Mouse (Mus musculus) NIH3T3 (cell line): ENCODE results near the gene Hist1h2ac.

Source experiments
- DNase-seq: peaks from one replicate; pipeline ENCODE4 v3.0.0-alpha.2; 2012; ENCODE audit warnings: low read depth

Hist1h2ac gene

GRCm38 (mm10) chr13:23699767-23700166 lies 16.0 kb upstream of the Hist1h2ac start:
- DNase-seq, result no peak

DNA sequence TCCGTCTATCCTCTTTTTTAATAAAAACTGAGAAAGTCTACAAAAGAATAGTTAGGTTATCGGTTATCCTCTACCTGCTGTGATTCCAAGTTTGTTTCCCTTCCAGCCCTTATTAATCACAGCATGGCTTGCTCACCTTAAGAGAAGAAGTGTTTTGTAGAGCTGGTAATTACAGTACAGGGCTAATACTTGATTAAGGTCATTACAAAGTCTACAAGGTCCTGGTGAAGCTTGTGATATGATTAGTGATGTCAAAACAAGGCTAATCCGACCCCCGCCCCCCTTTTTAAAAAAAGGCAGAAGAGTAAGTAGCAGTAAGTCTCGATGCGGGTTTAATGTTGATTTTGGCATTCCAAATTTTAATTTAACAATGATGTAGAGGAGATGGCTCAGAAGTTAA lies 15.2 kb upstream of the Hist1h2ac start:
- DNase-seq, result no peak

DNA sequence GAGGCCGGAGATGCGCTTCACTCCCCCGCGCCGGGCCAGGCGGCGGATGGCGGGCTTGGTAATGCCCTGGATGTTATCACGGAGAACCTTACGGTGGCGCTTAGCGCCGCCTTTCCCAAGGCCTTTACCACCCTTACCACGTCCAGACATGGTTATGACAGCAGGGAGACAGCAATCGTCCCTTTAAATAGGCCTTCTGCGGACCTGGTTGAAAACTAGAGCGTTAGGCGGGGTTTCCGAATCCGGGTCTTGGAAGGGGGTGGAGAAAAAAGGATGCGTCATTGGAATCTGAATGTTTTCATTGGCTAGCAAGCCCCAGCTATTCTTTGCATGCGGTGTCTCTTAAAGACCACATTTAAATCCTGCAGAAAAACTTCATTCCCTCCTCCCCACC lies 14.5 kb upstream of the Hist1h2ac start, which contains the start of gene Hist1h4c:
Hist1h4c (minus strand) TSS at position 155 of the 394 bp plus-strand sequence.
- peak; percentile 97 for DNase-seq

DNA sequence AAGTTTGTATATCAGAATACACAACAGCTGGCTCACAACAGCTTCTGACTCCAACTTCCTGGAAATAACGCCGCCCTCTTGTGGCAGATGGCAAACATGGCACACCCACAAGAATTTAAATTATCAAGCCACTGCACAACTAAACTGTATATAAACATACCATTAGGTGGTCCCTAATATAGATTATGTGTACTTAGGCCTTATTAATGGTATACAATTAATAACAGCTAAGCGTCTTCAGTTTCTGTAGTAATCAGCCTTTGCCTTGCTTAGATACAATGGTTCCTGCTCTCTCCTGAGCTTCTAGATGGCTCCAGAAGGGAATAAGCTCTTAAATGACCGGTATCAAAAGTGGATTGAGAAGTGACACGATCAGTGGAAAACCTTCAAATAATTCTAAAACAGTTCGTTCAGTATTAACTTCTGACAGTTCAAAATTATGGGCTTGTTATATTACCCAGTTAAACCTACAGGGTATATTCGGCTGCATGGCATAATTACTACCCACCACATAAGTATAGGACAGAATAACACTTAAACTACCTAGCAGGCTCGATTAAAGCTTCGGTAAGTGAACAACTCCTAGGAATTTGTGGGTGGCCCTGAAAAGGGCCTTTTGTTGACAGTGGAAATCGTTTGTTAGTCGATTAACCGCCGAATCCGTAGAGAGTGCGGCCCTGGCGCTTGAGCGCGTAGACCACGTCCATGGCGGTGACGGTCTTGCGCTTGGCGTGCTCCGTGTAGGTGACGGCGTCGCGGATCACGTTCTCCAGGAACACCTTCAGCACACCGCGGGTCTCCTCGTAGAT lies 13.9 kb upstream of the Hist1h2ac start:
- DNase-seq, result peak; percentile 83

GRCm38 (mm10) chr13:23696061-23696474 lies 12.3 kb upstream of the Hist1h2ac start:
- no peak for DNase-seq

- DNase-seq, result no peak
Observed at GRCm38 (mm10) chr13:23695514-23695913, 11.8 kb upstream of the Hist1h2ac start, which contains the start of gene Hist1h1t. Gene Hist1h1t (plus strand): TSS chr13:23695814.

DNA sequence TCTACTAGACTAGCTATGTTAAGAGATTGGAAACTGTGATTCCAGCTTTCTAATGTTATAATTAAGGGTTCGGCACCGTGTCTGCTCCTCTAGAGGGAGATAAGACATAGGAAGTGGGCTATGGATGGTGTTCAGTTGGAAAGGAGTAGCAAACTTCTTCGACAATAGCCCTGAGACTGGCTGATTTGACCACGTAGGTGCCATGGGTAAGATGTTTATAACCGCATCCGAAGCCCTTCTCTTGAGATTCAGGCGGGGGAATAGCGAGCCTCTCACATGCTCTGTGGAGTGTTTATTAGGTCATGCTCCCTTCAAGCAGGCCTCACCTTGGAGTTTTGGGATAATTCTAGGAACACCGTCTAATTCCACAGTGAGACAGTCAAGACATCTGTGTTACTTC lies 11.2 kb upstream of the Hist1h2ac start:
- DNase-seq, result no peak

DNA sequence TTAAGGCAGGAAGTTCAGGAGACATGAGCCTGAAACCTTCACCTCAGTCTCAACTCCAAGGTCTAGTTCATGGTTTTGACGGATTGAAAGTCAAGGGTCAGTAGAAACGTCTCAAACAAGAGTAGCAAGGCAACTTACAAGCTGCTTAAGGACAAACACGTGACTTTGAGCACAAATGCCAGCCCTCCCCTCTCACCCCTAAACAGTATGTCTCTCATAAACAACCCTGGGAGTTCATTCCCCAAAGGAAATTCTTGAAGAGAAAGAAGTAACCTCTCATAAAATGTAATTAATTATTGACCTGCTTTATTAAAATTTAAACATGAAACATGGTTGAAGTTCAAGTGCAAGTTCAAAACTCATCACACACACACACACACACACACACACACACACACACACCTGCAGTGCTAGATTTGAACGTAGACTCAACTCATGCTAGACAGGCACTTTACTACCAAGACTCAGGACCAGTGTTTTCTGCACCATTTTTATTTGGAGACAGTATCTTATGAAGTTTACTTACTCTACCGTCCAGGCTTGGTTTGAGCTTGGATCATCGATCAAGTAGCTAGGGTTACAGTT lies 10.2 kb upstream of the Hist1h2ac start:
- no peak for DNase-seq

- DNase-seq, result no peak
Observed at GRCm38 (mm10) chr13:23689459-23689858, 5.7 kb upstream of the Hist1h2ac start.

GRCm38 (mm10) chr13:23688956-23689355 lies 5.2 kb upstream of the Hist1h2ac start:
- no peak for DNase-seq

DNA sequence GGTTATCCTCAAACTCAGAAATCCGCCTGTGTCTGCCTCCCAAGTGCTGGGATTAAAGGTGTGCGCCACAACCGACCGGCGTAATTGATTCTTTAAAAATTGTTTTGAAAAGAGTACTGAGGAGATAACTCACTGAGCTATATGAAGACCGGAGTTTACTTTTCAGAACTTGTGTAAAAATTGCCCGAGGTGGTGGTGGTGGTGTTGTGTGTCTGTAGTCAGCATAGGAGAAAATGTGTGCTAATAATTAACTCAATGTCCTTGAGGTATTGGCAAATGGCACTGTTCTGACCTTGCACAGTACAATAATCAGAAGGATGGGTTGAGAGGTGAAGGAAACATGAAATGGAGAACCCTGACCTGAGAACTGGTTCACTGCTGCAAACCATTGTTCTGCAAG lies 4.2 kb upstream of the Hist1h2ac start:
- DNase-seq, result no peak

- no peak for DNase-seq
Observed at GRCm38 (mm10) chr13:23687181-23687580, 3.4 kb upstream of the Hist1h2ac start.

GRCm38 (mm10) chr13:23685966-23686365 lies 2.2 kb upstream of the Hist1h2ac start:
- no peak for DNase-seq

DNA sequence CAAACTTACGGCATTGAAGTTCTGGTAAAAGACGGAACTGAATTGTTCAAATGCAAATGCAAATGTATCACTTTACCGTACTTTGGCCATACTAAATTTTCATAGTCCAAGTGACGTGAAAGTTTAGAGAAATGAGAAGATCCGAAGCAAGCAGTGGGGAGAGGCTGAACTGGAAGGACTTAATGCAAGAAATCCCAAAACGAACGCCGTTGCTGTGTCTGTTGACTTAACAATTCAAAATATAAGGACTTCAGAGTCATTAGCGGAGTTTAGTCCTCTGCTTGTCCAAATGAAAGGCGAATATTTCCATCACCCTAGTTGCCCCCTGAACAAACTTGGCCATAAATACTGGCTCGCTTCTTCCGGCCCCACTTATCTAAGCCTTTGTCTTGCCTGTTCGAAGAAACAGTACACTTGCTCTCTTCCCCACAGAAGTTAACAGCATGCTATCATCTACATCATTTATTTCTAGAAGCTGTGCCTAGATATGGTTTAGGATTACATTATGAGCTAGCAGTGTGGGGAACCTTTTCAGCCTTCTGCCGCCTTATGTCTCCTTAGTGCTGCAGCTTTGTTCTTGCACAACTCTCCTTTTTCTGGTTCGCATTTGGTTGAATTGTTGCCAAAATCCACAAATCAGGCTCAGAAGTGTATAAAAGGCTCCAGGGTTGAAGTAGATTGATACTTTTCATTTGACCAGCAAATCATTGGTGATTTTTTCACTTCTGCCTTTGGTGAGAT lies 1.5 kb upstream of the Hist1h2ac start:
- DNase-seq, result peak; percentile 70

DNA sequence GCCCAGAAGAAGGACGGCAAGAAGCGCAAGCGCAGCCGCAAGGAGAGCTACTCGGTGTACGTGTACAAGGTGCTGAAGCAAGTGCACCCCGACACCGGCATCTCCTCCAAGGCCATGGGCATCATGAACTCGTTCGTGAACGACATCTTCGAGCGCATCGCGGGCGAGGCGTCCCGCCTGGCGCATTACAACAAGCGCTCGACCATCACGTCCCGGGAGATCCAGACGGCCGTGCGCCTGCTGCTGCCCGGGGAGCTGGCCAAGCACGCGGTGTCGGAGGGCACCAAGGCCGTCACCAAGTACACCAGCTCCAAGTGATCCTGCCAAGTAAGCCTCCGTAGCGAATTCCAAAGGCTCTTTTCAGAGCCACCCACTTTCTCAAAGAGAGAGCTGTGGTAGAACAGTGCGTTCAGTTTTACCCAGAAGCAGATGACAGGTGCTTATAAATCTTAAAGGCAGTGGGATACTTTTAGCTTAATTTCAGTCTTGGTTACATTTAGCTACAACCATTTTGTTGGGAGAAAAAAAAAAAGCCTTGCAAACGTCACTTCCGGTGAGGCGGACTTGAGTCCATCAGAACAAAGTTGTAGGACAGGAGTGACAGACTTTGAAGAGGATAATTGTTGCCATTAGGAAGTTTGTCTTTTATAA lies 672 bp upstream of the Hist1h2ac start:
- peak; percentile 80 for DNase-seq

- peak; percentile 17 for DNase-seq
Observed at GRCm38 (mm10) chr13:23682947-23683754, 597 bp downstream of the Hist1h2ac start.

GRCm38 (mm10) chr13:23682623-23682946 lies 1.2 kb downstream of the Hist1h2ac start:
- DNase-seq, result no peak

DNA sequence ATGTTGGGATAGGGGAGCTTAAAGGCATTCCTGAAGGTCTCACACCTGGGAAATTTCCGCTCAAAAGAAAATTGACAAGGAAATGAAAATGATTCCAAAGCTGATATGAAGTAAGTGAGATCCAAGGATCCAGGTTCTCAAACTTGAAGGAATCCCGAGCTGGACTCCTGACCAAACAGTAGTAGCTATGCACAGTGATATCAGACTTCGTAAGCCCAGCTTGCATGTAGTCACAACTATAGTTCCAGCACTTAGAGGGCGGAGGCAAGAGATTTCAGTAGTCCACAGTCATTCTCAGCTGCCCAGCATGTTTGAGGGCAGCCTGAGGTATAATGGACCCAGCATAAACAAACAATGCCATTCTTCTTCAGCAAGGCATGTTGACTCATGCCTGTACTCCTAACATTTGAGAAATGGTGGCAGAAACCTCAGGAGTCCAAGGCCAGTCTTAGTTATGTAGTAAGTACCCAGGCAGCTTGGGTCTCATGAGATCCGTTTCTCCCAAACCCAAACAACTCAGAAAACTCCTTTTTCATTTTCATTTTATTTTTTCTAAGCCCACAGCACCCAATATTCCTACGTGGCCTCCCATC lies 1.7 kb downstream of the Hist1h2ac start:
- DNase-seq, result peak; percentile 23

DNA sequence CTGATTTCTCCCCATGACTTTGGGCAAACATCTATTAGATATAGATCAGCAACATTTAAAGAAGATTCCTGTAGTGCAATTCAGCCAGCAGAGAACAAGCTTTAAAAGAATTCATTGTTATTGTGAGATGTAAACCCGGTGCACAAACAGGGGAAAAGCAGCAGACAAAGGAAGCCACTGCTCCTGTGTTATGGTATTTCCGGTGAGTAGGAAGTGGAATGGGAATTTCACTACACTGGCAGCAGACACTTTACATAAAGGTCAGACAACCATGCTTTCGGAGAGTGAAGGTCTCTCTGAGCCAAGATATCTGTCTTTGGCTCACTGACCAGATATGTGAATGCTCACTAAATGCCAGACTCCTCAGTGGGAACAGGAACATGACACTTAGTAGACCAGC lies 21.2 kb downstream of the Hist1h2ac start:
- no peak for DNase-seq

DNA sequence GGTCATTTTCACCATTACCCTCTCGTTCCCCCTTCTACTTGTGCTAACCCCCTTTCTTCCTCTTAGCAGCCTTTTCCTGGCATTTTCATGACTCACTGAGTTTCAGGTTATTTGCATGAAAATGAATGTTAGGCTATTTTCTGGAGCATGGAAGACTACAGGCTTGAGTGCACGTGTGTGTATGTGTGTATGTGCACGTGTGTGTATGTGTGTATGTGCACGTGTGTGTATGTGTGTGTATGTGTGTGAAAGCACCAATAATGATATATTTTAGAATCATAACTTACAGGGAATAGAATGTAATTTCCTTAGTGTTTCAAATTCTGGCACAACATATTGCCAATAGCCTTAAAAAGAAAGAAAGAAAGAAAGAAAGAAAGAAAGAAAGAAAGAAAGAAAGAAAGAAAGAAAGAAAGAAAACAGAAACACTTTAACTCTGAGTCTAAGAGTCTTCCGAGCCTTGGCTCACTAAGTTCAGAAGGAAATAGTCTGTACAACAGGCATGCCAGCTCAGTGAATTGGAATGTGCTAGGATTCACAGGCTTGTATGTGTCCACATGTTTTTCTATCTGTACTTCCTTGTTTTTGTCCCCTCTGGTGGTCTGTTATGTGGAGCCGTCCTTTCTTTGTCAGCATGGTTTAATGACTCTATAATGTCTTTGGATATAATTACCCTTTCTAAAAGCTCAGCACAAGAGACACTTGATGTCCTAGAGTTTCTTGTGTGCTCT lies 23.9 kb downstream of the Hist1h2ac start:
- peak; percentile 71 for DNase-seq
